Mouse (Mus musculus): ENCODE measurements around the gene Kiss1r.
"Not testable (repeated sequence)": the region's sequence is repeated elsewhere in the genome, so short reads cannot be mapped to it uniquely, and the experiment has no call there.

Kiss1r gene

DNA sequence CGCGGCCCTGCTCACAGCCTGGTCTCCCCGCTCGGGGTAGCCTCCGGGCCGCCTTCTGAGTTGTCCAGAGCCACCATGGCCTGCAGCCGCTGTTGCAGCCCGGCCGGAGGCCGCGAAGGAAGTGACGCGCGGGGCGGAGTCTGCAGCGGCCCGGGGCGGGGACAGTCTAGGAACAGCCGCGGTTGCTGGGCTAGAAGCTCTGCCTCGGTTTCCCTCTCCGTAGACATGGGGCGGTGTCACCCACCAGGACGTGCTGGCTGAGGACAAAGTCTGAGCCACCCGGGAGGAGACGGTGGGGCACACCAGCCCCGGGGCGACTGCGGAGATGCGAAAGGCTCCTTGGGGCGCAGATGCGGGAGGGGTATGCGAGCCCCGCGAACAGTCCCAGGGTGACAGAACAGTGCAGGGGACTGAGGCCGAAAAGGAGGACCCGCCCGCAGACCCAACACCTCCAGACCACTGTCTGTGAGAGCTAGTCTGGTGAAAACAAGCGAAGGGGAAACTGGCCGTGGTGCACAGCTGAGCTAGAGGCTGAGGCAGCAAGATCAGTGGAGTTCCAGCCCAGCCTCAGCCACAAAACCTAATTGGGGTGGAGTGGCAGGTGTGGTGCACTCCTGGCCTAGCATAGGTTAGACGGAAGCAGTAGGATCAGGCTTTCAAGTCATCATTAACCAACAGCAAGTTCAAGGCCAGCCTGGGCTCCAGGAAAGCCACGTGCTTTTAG lies at the start of gene Kiss1r:
TSS of gene Kiss1r (plus strand) at position 164 of the 724 bp plus-strand sequence.
- peak; percentile 64 for DNase-seq (ENCODE audit: low read depth)

DNA sequence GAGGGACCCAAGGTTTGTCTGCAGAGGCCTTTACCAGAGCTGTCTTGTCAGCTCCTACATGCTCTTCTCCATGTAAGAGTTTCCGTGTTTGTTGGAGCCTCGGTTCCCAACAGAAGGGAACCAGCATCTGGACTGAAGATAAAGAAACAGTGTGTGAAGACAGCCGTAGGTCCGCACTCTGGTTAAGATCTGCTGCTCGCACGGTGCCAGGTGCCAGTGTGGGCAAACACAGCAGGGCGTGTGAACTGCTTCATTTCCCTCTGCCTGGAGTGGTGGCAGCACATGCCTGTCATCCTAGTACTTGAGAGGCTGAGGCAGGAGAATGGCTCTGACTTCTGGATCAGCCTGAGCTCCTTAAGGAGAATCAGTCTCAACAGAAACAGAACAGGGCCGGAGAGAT lies 44.9 kb upstream of the Kiss1r start:
- no peak for DNase-seq (ENCODE audit: low read depth)

DNA sequence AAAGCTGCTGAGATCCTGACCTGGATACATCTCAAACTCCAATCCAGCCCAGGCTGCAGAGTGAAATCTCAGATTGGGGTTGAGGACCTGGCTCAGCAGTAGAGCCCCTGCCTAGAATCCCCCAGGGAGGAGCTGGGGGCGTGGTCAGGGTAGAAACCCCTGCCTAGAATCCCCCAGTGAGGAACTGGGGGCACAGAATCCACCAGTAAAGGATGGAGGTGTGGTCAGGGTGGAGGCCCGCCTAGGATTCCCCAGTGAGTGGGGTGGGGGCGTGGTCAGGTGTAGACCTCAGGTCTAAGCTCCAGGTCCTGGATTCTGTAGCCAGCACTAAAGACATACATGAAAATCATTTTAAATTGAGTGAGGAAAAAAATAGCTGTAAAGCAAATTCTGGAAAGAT lies 43.9 kb upstream of the Kiss1r start:
- no peak for DNase-seq (ENCODE audit: low read depth)

DNA sequence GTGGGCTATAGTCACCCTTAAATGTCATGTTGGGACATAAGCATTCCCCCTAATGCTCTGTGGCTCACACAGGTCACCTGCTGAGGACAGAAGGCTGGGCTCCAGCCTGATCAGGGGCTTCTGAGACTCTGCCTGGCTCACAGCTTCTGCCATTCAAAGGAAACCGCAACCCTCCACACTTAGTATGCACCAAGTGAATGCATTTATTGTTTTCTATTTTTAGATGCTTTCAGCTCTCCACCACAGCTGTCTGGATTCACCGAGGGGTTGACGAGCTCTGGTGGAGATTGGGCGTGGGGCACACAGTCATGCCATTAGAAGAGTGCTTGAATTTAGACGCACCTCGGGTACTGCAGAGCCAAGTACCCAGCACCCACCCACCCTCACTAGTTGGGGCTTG lies 43.5 kb upstream of the Kiss1r start:
- no peak for DNase-seq (ENCODE audit: low read depth)

DNA sequence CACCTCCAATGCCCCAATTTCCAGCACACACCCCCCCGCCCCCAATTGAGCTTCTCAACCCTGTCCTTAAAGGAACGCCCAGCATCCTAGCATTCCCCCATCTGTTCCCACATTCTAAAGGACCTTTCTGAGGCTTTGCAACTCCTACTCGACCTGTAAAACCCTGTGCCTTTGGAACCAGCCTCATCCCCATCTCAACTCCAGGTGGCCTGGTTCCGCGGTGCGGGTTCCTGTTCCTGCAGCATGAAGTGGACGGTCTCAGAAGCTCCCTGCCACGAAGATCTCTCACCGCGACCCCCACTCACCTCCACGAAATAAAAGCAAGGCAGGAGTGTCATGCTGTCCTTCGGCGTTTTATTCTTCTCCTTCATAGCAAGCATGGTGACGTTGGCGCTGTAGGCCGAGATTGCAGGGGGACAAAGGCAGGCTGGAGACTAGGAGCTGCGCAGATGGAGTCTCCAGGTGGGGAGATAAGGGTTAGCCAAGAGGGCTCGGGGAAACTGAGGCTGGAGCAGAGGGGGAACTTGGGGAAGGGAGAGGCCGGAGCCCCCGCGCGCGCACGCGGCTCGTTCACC lies 43.0 kb upstream of the Kiss1r start:
- no peak for DNase-seq (ENCODE audit: low read depth)

DNA sequence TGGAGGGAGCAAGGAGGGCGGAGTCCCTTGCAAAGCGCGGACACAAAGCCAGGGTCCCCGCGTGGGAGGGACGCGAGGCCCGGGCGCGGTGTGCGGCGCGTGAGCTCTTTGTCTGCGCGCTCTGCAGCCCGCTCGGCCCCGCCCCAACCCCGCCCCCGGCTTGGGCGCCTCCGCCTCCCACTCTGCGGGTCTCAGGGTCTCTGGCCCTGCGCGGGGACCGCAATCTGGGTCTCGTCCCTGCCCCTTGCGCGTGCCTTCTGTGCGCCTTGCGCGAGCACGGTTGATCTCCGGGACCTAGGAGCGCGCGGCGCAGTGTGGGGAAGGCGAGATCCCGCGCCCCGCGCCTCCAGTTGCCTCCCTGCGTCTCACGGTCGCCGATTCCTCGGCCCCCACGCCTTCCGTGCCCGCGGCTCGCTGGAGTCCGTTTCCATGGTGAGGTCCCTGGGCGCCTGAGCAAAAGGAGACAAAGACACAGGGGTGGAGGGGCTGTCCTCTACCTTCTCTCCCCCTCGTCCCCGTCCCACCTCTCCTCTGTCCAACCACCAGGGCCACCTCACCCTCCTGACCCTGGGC lies 42.4 kb upstream of the Kiss1r start, which contains the start of the genes Prtn3 and Plppr3:
TSS of gene Prtn3 (plus strand) at position 187 of the 573 bp plus-strand sequence.
TSS of gene Plppr3 (minus strand) at position 345 of the 573 bp plus-strand sequence.
- no peak for DNase-seq (ENCODE audit: low read depth)

DNA sequence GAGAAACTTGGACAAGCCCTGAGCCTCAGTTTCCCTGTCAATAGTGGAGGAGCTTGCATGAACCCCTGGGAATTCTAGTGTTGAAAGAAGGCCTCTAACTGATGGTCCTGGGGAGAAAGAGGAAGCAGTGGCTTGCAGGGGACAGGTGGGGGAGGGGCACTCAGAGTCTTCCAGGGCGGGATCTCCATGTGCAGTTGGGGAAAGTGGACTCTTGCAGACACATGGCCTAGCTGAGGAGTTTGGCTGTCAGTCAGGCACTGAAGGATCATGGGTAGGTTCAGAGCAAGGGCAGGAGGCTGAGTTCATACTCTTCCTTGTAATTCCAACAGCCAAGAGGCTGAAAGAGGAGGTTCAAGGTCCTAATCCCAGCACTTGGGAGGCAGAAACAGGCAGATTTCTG lies 39.6 kb upstream of the Kiss1r start:
- DNase-seq (ENCODE audit: low read depth) = no peak

DNA sequence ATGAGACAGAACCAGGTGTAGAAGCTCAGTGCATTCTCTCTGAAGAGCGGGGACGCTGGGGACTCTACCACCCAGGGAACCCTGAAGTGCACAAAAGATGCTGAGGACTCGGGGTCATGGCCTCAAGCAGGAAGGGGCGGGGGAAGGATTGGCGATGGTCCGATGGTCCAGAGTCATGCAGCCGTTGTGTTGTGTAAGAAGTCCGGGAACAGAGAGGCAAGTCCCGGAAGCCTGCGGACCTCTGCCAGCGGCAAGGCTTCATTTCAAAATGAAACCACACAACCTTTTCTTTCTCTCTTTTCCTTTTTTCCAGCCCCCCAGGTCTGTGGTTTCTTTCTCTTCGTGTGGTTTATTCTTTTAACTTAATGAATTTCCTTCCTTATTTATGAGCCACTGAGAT lies 39.0 kb upstream of the Kiss1r start:
- no peak for DNase-seq (ENCODE audit: low read depth)

DNA sequence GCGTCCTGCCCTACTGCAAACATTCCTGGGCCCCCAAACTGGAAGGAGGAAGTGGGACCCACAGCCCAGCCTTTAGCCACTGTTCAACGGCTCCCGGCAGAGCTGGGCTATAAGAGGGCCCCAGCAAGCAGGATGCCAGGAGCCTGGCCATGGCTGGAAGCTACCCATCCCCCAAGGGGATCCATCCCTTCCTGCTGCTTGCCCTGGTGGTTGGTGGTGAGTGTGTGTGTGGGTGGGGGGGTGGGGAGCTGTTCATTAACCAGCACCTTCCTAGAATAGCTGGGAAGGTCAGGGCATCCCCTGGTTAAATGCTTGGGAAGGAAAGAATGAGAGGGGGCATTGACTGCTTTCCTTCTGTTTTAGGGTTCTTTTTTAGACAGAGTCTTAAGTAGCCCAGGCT lies 37.2 kb upstream of the Kiss1r start:
- no peak for DNase-seq (ENCODE audit: low read depth)

DNA sequence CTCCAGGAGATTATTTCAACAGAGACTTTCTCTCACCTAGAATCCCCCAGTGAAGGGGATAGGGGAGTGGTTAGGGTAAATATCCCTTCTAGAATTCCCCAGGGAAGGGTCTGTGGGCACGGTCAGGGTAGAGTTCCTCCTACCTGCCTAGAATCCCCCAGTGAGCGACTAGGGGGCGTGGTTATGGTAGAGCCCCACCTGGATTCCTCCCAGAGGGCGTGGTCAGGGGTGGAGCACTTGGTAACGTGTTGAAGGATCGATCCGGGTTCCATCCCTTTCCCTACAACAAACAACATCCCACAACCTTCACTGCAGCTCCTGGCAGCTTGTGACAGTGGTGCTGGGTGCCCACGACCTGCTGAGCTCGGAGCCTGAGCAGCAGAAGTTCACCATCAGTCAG lies 36.0 kb upstream of the Kiss1r start:
- DNase-seq (ENCODE audit: low read depth) = no peak

DNA sequence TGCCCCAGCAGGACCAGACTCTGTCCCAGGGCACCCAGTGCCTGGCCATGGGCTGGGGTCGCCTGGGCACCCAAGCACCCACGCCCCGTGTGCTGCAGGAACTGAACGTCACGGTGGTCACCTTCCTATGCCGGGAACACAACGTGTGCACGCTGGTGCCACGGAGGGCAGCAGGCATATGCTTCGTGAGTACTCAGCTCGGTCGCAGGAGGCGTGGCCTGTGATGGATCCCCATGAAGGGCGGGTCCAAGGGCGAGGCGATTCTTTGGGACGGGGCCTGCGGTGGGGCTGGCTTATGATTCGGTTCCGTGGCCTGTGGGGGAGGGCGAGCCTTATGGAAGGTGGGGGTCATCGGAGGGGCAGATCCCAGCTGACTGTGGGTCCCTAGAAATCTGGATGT lies 34.8 kb upstream of the Kiss1r start:
- DNase-seq (ENCODE audit: low read depth) = peak; percentile 56

DNA sequence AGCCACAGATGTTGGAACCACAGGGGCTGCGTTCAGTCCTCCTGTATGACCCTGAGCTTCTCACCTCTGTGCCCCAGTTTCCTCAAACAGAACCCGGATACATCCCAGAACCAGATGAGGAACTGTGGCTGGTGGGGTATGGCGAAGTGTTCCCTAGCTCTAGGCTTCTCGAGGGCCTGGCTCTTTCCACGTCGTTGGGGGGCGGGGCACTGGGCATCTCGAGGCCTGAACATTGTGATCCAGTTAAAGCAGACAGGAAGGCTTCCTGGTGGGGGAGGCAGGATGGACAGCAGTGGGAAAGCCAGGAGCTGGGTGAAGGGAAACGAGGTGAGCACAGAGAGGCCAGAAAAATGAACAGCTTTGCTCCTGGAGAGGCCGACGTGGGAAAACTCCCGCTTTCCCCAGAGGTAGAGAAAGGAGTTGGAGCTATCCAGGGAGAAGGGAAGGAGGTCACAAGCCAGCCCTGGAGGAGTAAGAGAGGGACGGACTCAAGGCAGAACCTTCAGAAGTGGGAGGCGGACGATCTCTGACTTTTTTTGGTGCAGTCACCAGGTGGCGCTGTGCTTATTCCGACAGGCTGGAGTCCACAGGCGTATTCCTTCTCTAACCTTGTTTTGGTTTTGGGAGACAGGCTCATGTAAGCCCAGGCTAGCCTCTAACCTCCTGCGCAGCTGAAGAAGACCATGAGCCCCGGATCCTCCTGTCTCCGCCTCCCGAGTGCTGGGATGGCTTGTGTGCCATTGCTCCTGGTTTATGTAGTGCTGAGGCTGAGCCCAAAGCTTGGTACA lies 33.3 kb upstream of the Kiss1r start:
- DNase-seq (ENCODE audit: low read depth) = peak; percentile 74

DNA sequence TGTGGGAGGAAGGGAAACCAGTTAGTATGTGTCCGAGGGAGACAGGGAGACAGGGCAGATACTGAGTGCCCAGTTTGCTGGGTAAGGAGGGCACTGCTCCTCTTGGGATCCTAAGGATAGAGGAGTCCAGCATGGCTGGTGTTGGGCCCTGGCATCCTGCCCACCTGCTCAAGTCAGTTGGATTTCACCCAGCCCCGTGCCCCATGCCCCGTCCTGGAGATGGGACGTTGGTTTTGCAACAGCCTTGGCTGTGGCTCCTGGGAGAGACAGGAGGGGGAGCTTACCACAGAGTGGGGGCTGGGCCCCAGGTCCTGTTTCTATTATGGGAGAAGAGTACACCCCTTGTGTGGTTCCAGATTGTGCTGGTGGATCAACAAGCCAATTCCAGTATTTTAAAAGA lies 32.3 kb upstream of the Kiss1r start:
- DNase-seq (ENCODE audit: low read depth) = no peak

DNA sequence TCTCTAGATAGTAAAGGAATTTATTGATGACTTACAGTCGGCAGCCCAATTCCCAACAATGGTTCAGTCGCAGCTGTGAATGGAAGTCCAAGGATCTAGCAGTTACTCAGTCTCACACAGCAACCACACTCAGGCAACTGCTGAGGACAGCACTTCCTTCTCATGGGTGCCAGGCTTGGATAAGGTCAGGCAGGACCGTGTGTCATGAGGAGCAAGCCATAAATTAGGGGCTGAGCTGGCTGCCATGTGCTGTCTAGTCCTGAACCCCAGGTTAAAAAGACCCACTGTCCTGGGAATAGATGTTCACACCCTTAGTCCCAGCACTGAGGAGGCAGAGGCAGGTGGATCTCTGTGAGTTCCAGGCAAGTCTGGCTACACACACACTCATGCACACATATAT lies 31.8 kb upstream of the Kiss1r start:
- not testable (repeated sequence) for DNase-seq (ENCODE audit: low read depth)

DNA sequence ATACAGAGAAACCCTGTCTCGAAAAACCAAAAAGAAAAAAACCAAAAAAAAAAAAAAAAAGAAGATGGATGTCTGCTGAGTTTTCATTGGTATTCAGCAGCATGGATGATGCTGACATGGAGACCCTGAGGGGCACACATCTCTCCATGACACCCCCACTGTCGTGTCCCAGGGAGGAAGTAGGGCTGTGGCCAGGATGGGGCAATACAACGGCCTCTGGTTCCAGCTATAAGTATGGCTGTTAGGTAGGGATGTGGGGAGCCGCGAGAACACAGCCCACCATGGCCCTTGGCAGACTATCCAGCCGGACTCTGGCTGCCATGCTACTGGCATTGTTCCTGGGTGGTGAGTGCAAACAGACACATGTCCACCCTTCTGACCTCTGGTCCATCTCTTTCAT lies 30.7 kb upstream of the Kiss1r start, which contains the start of gene Elane:
TSS of gene Elane (plus strand) at position 194 of the 400 bp plus-strand sequence.
- no peak for DNase-seq (ENCODE audit: low read depth)

DNA sequence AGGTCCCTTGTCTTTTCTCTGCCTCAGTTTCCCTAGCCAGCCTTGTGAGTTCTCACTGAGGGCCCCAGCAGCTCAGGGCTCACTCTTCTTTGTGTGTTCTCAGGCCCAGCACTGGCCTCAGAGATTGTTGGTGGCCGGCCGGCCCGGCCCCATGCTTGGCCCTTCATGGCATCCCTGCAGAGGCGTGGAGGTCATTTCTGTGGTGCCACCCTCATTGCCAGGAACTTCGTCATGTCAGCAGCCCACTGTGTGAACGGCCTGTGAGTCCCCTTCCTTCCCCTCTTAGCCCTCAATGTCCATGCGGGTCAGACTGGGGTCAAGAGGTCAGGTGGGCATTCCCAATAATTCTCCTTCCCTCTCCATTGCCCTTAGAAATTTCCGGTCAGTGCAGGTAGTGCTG lies 30.2 kb upstream of the Kiss1r start:
- no peak for DNase-seq (ENCODE audit: low read depth)

DNA sequence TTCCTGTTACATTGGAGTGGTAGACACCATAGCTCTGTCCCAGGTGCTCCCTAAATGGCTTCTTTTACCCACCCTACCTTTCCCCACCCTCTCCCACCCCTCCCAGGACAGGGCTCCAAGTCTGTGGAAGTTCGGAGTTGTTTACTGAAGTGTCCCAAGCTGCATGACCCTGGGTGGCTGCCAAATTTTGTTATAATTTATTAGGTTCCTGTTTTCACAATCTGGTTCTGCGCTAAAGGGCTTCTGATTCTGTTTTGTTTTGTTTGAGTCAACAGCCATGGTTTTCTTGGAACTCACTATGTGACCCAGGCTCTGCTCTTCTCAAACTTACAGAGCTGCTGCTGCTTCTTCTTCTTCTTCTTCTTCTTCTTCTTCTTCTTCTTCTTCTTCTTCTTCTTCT lies 27.4 kb upstream of the Kiss1r start:
- no peak for DNase-seq (ENCODE audit: low read depth)

DNA sequence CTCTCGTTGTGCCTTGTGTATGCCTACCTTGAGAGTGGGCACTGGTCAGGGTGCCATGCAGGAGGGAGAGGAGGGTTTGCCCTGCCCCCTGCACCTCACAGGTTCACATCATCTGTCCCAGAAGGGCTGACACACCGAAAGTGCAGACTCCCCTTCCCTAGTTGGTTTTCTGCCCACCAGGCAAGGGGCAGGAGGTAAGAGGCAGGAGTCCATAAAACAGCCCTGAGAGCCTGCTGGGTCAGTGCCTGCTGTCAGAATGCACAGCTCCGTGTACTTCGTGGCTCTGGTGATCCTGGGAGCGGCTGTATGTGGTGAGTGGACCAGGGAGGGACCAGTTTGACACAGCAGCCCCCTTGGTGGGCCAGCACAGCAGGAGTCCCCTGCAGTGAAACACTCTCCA lies 26.1 kb upstream of the Kiss1r start, which contains the start of gene Cfd:
TSS of gene Cfd (plus strand) at position 184 of the 400 bp plus-strand sequence.
- DNase-seq (ENCODE audit: low read depth) = no peak

DNA sequence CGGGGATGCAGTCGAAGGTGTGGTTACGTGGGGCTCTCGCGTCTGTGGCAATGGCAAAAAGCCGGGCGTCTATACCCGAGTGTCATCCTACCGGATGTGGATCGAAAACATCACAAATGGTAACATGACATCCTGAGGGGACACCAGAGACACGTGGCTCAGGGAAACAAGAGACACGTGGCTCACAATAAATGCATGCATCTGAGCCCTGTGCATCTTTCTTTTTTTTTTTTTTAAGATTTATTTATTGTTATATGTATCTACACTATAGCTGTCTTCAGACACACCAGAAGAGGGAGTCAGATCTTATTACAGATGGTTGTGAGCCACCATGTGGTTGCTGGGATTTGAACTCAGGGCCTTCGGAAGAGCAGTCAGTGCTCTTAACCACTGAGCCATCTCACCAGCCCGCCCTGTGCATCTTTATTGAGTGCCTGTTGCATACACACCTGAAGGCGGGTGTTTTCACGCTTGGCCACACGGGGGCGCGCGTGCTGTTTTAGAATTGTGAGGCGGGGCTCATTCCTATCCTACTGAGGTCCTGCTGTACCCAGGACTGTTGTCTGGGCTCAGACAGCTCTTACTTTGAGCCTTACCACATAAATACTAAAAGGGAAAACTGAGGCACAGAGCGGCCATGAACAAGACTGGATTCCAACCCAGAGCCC lies 24.2 kb upstream of the Kiss1r start:
- DNase-seq (ENCODE audit: low read depth) = peak; percentile 62

DNA sequence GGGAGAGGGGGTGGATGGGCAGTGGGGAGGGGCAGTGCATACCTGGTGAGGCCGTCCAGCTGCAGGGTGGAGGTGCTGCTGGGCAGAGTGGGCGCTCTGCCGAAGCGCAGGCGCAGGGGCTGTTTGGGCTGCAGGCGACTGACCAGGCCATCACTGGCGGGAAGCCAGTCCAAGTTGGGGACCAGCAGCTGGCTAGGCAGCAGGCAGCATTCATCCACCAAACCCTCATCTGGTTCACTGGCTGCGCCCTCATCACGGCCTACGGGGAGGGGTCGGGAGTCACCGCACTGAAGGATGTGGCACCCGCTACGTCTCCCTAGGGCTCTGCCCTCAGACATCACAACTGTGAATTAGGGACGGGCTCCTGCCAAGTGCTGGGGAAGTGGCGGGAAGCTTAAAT lies 20.5 kb upstream of the Kiss1r start:
- DNase-seq (ENCODE audit: low read depth) = no peak

DNA sequence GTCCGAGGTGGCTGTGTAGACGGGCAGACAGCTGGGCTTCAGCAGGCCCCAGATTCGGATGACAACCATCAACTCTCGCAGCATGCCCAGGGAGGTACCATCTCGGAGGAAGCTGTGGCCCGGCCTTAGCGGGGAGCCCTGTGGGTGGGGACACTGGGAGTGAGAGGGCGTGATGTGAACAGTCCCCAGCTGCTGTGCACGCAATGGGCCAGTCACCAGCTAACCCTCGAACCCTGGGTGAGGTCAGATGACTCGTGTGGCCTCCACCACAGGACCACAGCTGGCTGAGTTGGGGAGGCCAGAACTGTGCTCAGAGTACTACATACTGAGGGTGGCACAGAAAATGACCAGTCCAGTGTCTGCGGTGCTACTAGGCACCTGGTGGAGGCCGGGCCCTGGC lies 20.0 kb upstream of the Kiss1r start:
- DNase-seq (ENCODE audit: low read depth) = no peak
